Mouse (Mus musculus) liver, embryonic 14.5 days (tissue): ENCODE results near the gene Zc3h6. TPM values are rescaled to one million over a fixed set of nuclear protein-coding genes. Genes with fewer than 3 reads are reported as not detected.
A peak's percentile ranks its signal among the peaks of the same experiment; 100 is the strongest.

Experiments used
- ATAC-seq: fragments of 200-750 bp; cut with Nextera tagmentation; 2 replicates; pipeline ENCODE4 v1.8.0; 2017; ENCODE audit warnings: moderate number of reproducible peaks, mild to moderate bottlenecking, moderate library complexity; ENCODE audit not compliant: insufficient read depth
- DNase-seq, 3 experiments: peaks; one replicate each; pipeline ENCODE4 v3.0.0-alpha.2; 2012 to 2013; ENCODE audit warnings: low read depth in 3 of 3, low spot score in 3 of 3
- H3K27ac ChIP-seq: fragments of 300-500 bp; sonication (generic); 2 replicates; pipeline ENCODE4 v1.5.1; 2014; ENCODE audit warnings: moderate library complexity, mild to moderate bottlenecking, control low read depth, inconsistent platforms
- H3K27me3 ChIP-seq: fragments of 300-500 bp; sonication (generic); 2 replicates; pipeline ENCODE4 v1.6.1; 2014; ENCODE audit warnings: mild to moderate bottlenecking, low read length, moderate library complexity; ENCODE audit not compliant: control insufficient read depth, insufficient read depth
- H3K36me3 ChIP-seq: fragments of 300-500 bp; sonication (generic); replicated peaks from 2 replicates; pipeline ENCODE4 v1.6.1; 2014; ENCODE audit warnings: low read depth; ENCODE audit not compliant: control insufficient read depth, insufficient read depth
- H3K4me1 ChIP-seq, 2 experiments: fragments of 200-500 bp in 1 of 2; fragments of 300-500 bp in 1 of 2; sonication (generic) in 1 of 2; replicated peaks; 2 replicates each; pipeline ENCODE4 v1.6.1; 2012 to 2014; ENCODE audit warnings: antibody characterized with exemption in 1 of 2, inconsistent platforms in 1 of 2, low read length in 1 of 2; ENCODE audit not compliant: control insufficient read depth in 2 of 2, insufficient read depth in 2 of 2
- H3K4me2 ChIP-seq: fragments of 300-500 bp; sonication (generic); 2 replicates; pipeline ENCODE4 v1.6.1; 2014; ENCODE audit warnings: low read depth, mild to moderate bottlenecking, control low read depth, moderate library complexity
- H3K4me3 ChIP-seq, 2 experiments: fragments of 200-500 bp in 1 of 2; fragments of 300-500 bp in 1 of 2; sonication (generic) in 1 of 2; 2 replicates each; pipeline ENCODE4 v1.5.1; 2012 to 2014; ENCODE audit warnings: low read depth in 2 of 2, low read length in 2 of 2, mild to moderate bottlenecking in 2 of 2, control low read depth in 1 of 2, inconsistent platforms in 1 of 2, moderate library complexity in 1 of 2; ENCODE audit not compliant: insufficient read depth in 1 of 2
- H3K9ac ChIP-seq: fragments of 300-500 bp; sonication (generic); replicated peaks from 2 replicates; pipeline ENCODE4 v1.6.1; 2014; ENCODE audit warnings: mild to moderate bottlenecking, control low read depth, moderate library complexity
- H3K9me3 ChIP-seq: fragments of 300-500 bp; sonication (generic); 2 replicates; pipeline ENCODE4 v1.6.1; 2016; ENCODE audit warnings: low read length, mixed read lengths; ENCODE audit not compliant: control insufficient read depth
- CTCF ChIP-seq: IDR thresholded peaks from 2 replicates; pipeline ENCODE4 v1.5.1; 2016; ENCODE audit warnings: antibody characterized with exemption, low read depth, control low read depth
- EP300 ChIP-seq: IDR thresholded peaks from 2 replicates; pipeline ENCODE4 v1.6.1; 2016; ENCODE audit warnings: antibody characterized with exemption, low read depth
- WGBS: fragments of 180-500 bp; shearing (Covaris S2); extraction: QIAGEN DNeasy Blood & Tissue Kit; methylation state at CpG from one replicate; pipeline ENCODE4 v1.1.7; 2014; ENCODE audit not compliant: insufficient replicate concordance; 5-methylcytosine and 5-hydroxymethylcytosine counted together
- polyA plus RNA-seq, 2 experiments: library from polyadenylated mRNA; depleted of rRNA in 1 of 2; stranded (reverse) in 1 of 2; unstranded in 1 of 2; fragments of >200 nt; fragmentation: Nextera tagmentation in 1 of 2; extraction: Ambion mirVana in 1 of 2; gene quantifications; 2 replicates each; pipeline versions ENCODE4 v1.2.1 to v1.2.3; 2012 to 2014

Gene Zc3h6
- polyA plus RNA-seq, 2 experiments, result 0.56 to 0.75 TPM

GRCm38 (mm10) chr2:129056597-129056996 is 89.4 kb downstream of the Zc3h6 start:
- Histone ChIP-seq H3K4me2 (no peak overlapping the region), H3K4me1 (peaks cover 14 to 19% of the 10 kb centered on the region in 2 experiments), H3K27ac (no peak overlapping the region), H3K27me3 (no peaks in the 10 kb centered on the region; the same call in 1 of the 2 replicates), H3K9ac (no peak overlapping the region), H3K4me3 (no peak overlapping the region), H3K36me3 (no peaks in the 10 kb centered on the region), H3K9me3 (no peaks in the 10 kb centered on the region)
- TF ChIP-seq CTCF, result peak; percentile 78
- no peak for TF ChIP-seq EP300
- WGBS, result 44% methylated on average over 9 of the region's 9 CpGs
- peak in 1 of 3 experiments; percentile 16 for DNase-seq
- ATAC-seq, result no peak

- no peak overlapping the region for H3K27ac ChIP-seq
- no peak overlapping the region; the same call in 1 of the 2 replicates for H3K4me2 ChIP-seq
- H3K4me1 ChIP-seq, result peaks cover 14 to 19% of the 10 kb centered on the region in 2 experiments
- no peak for ATAC-seq
- no peak overlapping the region for H3K9ac ChIP-seq
- no peak overlapping the region for H3K4me3 ChIP-seq
- WGBS, result 78% methylated on average over 8 of the region's 8 CpGs
- TF ChIP-seq EP300 (no peak), CTCF (no peak)
- no peaks in the 10 kb centered on the region; the same call in 1 of the 2 replicates for H3K27me3 ChIP-seq
- no peak for DNase-seq
- H3K9me3 ChIP-seq, result no peaks in the 10 kb centered on the region
- no peaks in the 10 kb centered on the region for H3K36me3 ChIP-seq
Measured at GRCm38 (mm10) chr2:129057256-129057655, 90.1 kb downstream of the Zc3h6 start.

GRCm38 (mm10) chr2:129057920-129058361 is 90.7 kb downstream of the Zc3h6 start:
- no peaks in the 10 kb centered on the region; the same call in 1 of the 2 replicates for H3K27me3 ChIP-seq
- H3K4me1 ChIP-seq, result peaks cover 14 to 19% of the 10 kb centered on the region in 2 experiments
- no peaks in the 10 kb centered on the region for H3K36me3 ChIP-seq
- ATAC-seq, result peak; percentile 98
- H3K9ac ChIP-seq, result no peak overlapping the region; the same call in 1 of the 2 replicates
- TF ChIP-seq EP300 (no peak), CTCF (no peak)
- H3K4me2 ChIP-seq, result peak overlapping the region; percentile 40
- no peak overlapping the region for H3K4me3 ChIP-seq
- no peaks in the 10 kb centered on the region for H3K9me3 ChIP-seq
- no peak overlapping the region for H3K27ac ChIP-seq
- peak; percentile 29 to 40 (median 29) for DNase-seq
- 30% methylated on average over 6 of the region's 6 CpGs for WGBS

- Histone ChIP-seq H3K9ac (no peak overlapping the region), H3K9me3 (no peaks in the 10 kb centered on the region), H3K4me1 (peaks cover 14 to 24% of the 10 kb centered on the region in 2 experiments), H3K4me3 (no peak overlapping the region), H3K27ac (no peak overlapping the region), H3K4me2 (no peak overlapping the region), H3K27me3 (no peaks in the 10 kb centered on the region), H3K36me3 (no peaks in the 10 kb centered on the region)
- DNase-seq (no peak), ATAC-seq (no peak)
- TF ChIP-seq CTCF (no peak), EP300 (no peak)
- WGBS, result 67% methylated on average over 10 of the region's 10 CpGs
Measured at GRCm38 (mm10) chr2:129061456-129062059, 94.4 kb downstream of the Zc3h6 start.

GRCm38 (mm10) chr2:129065437-129066282 is 98.5 kb downstream of the Zc3h6 start, which contains the start of gene Ttl:
Gene Ttl, plus strand, starts transcription at chr2:129065942.
- no peak for TF ChIP-seq EP300
- no peak for TF ChIP-seq CTCF
- peak; percentile 92 for ATAC-seq
- WGBS, result 2% methylated on average over 62 of the region's 62 CpGs

More at GRCm38 (mm10) chr2:129065437-129066282, 98.5 kb downstream of the Zc3h6 start, which contains the start of gene Ttl:
- no peaks in the 10 kb centered on the region for H3K9me3 ChIP-seq
- H3K36me3 ChIP-seq, result no peaks in the 10 kb centered on the region
- H3K27me3 ChIP-seq, result no peaks in the 10 kb centered on the region; the same call in 1 of the 2 replicates
- peak within 1 kb of the TSS; percentile 66 for H3K4me2 ChIP-seq
- no peak within 1 kb of the TSS for H3K27ac ChIP-seq
- peak within 1 kb of the TSS; percentile 59 to 75 for H3K4me3 ChIP-seq
- peak; percentile 51 to 55 (median 53) for DNase-seq
- H3K9ac ChIP-seq, result peak within 1 kb of the TSS; percentile 19
- H3K4me1 ChIP-seq, result peaks cover 0 to 9% of the 10 kb centered on the region in 2 experiments; a peak in 2 of 4 replicates
